Mouse (Mus musculus): ENCODE results near the gene Slc25a47.

DNA sequence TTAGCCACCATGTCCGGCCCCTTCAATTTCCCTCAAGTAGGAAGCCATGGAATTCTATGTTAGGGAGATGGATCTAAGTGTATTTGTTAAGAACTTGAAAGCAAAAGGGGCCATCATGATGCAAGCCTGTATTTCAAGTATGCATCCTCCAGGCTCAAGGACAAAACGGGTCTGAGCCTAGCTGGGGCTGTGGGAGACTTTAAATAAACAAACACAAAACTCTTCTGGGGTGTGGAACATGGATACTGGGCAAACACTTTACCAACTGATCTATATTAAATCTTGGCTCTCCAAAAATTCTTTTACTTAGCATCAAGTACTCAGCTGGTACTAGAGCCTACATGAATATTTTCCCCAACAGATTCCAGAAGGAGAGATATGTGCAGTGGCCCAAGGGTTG lies 48.5 kb upstream of the Slc25a47 start:
- TF ChIP-seq CTCF (IDR thresholded peaks at IDR 0.05; ENCODE audit: borderline replicate concordance, insufficient read depth, low read depth, low read length) (no peak), POLR2A (IDR thresholded peaks at IDR 0.05; ENCODE audit: borderline replicate concordance, insufficient read depth, low read length) (no peak)
